ENCODE assay signal across 4 mouse cellular contexts in genomic region chr16:13922966-13923365, GRCm38 (mm10). TPM values are rescaled to one million over a fixed set of nuclear protein-coding genes. Genes with fewer than 3 reads are reported as not detected.
DNase-seq lines count a peak whose midpoint lies in the region; TF ChIP-seq lines count a peak whose summit lies in the region.
"Not testable (repeated sequence)": the region's sequence is repeated elsewhere in the genome, so short reads cannot be mapped to it uniquely, and the experiment has no call there.

No protein-coding gene starts in this region.

- H3K27ac ChIP-seq in kidney, adult 2 months (ENCODE audit: insufficient read depth, low read depth, low read length), result peak overlapping the region; percentile 87; the same call in 1 of the 2 replicates

- H3K27me3 ChIP-seq in kidney, adult 2 months (replicated peaks; ENCODE audit: control insufficient read depth, insufficient read depth, low read length), result not testable (repeated sequence)

- not testable (repeated sequence) for TF ChIP-seq CTCF in kidney, adult 2 months (conservative IDR thresholded peaks at IDR 0.05; ENCODE audit: insufficient read depth, insufficient read length, low read depth, low read length)

- not testable (repeated sequence) for H3K4me3 ChIP-seq in kidney, adult 2 months (ENCODE audit: insufficient read depth, low read depth, low read length)

- not testable (repeated sequence) for TF ChIP-seq POLR2A in kidney, adult 2 months (IDR thresholded peaks at IDR 0.05; ENCODE audit: low read depth, low read length)

- not testable (repeated sequence) for H3K36me3 ChIP-seq in kidney, adult 2 months (ENCODE audit: control insufficient read depth, insufficient read depth, low read length)

- 58% methylated on average over 5 of the region's 5 CpGs for WGBS in kidney, adult 2 months

- peak; percentile 65 for DNase-seq in kidney, adult 11 months
- peak; percentile 77 for DNase-seq in kidney, adult 2 months
- peak; percentile 45 to 68 for DNase-seq in kidney, adult 8-10 months
- peak; percentile 78 for DNase-seq in kidney, adult 9 months

- H3K4me1 ChIP-seq in kidney, adult 2 months (ENCODE audit: control insufficient read depth, insufficient read depth, low read length), result peaks cover 14% of the 10 kb centered on the region

RNA-seq across cellular contexts. Expression of gene Mpv17l, which starts 20.0 kb away (rescaled TPM):
- 363 and 893 TPM in 2 replicates for polyA plus RNA-seq in kidney, adult 2 months (2012; rRNA removed)

RNA-seq across cellular contexts. Expression of gene Pdxdc1, which starts 20.0 kb away (rescaled TPM):
- polyA plus RNA-seq in kidney, adult 2 months (2012; rRNA removed), result 77.3 and 85.4 TPM in 2 replicates
